Mouse (Mus musculus) liver, postnatal 0 days (tissue): Measurements from ENCODE around the gene Zfp36l2. TPM values are rescaled to one million over a fixed set of nuclear protein-coding genes. Genes with fewer than 3 reads are reported as not detected.

ENCODE experiments used
- ATAC-seq: fragments of 200-750 bp; cut with Nextera tagmentation; 2 replicates; pipeline ENCODE4 v1.8.0; 2017; ENCODE audit warnings: mild to moderate bottlenecking, moderate library complexity
- DNase-seq: peaks from one replicate; pipeline ENCODE4 v3.0.0-alpha.2; 2016
- H3K27ac ChIP-seq: fragments of 300-500 bp; sonication (generic); 2 replicates; pipeline ENCODE4 v1.5.1; 2014; ENCODE audit warnings: antibody characterized with exemption, moderate library complexity, mild to moderate bottlenecking, low read depth
- H3K27me3 ChIP-seq: fragments of 300-500 bp; sonication (generic); 2 replicates; pipeline ENCODE4 v1.6.1; 2014; ENCODE audit warnings: low read length, control low read depth, mixed read lengths; ENCODE audit not compliant: insufficient read depth
- H3K36me3 ChIP-seq: fragments of 300-500 bp; sonication (generic); replicated peaks from 2 replicates; pipeline ENCODE4 v1.6.1; 2014; ENCODE audit warnings: mild to moderate bottlenecking, control low read depth, low read length, moderate library complexity, mixed read lengths; ENCODE audit not compliant: insufficient read depth
- H3K4me1 ChIP-seq: fragments of 300-500 bp; sonication (generic); 2 replicates; pipeline ENCODE4 v1.6.1; 2014; ENCODE audit warnings: antibody characterized with exemption, mild to moderate bottlenecking, control low read depth; ENCODE audit not compliant: insufficient read depth
- H3K4me2 ChIP-seq: fragments of 300-500 bp; sonication (generic); 2 replicates; pipeline ENCODE4 v1.6.1; 2014; ENCODE audit warnings: low read depth, mild to moderate bottlenecking, low read length, moderate library complexity, mixed read lengths
- H3K4me3 ChIP-seq: fragments of 300-500 bp; sonication (generic); 2 replicates; pipeline ENCODE4 v1.5.1; 2014; ENCODE audit warnings: low read depth, low read length
- H3K9ac ChIP-seq: fragments of 300-500 bp; sonication (generic); replicated peaks from 2 replicates; pipeline ENCODE4 v1.6.1; 2014; ENCODE audit warnings: mild to moderate bottlenecking, moderate library complexity
- H3K9me3 ChIP-seq: fragments of 300-500 bp; sonication (generic); 2 replicates; pipeline ENCODE4 v1.6.1; 2016; ENCODE audit warnings: mild to moderate bottlenecking, control low read depth, low read length, mixed read lengths
- CTCF ChIP-seq: sonication (generic); IDR thresholded peaks from 2 replicates; pipeline ENCODE4 v1.5.1; 2016; ENCODE audit warnings: antibody characterized with exemption, low read depth
- EP300 ChIP-seq: IDR thresholded peaks from 2 replicates; pipeline ENCODE4 v1.6.1; 2016; ENCODE audit warnings: antibody characterized with exemption, low read depth, mild to moderate bottlenecking
- WGBS: fragments of 180-500 bp; shearing (Covaris S2); extraction: QIAGEN DNeasy Blood & Tissue Kit; methylation state at CpG from one replicate; pipeline ENCODE4 v1.1.7; 2014; ENCODE audit not compliant: insufficient replicate concordance; 5-methylcytosine and 5-hydroxymethylcytosine counted together
- polyA plus RNA-seq: library from polyadenylated mRNA; unstranded; fragments of >200 nt; fragmentation: Nextera tagmentation; extraction: Ambion mirVana; gene quantifications from 2 replicates; pipeline ENCODE4 v1.2.1, GENCODE M21; 2015

Zfp36l2 gene
- polyA plus RNA-seq, 1 experiment from 2014 or later, result 7.6 TPM

DNA sequence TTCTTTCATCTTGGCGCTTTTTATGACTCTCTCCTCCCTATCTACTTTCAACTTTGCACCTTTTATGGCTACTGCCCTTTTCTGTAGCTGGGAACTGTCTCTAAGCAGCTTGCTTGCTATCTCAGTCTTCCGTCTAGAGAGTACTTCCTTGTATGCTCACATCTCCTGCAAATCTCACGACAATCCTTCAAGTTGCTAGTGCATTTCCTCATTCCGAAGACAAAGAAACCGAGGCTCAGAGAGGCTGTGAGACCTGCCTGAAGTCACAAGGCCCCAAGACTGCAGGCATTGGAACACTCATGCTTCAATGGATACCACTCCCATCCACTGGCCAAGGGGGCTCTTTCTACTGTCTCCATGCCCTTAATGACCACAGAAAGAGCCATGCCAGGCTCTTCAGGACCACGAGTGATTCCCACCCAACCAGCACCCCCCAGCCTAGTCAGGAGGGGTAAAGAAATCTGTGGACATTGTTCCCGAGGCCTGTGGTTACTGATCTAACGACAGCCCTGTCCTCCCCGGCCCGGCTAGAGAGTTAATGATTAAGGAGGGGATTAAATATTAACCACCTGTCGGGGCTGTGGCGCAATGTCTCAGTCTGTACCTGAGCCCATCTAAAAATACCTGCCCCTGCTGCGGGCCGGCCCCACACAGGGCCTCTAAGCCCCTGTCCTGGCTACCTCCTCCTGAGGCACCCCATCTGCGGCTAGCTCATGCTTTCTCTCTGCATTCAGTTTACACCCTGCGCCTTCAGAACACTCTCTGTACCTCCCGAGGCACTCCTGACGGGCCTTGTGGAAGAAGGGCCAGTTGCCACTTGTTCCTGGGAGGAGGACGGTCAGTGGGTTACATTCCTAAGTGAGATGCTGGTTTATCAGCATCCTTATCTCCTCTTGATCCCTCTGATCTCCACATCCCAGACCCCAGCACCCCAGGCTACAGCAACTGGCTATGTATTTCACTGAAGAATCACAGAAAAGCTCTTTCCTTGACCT lies 30.7 kb downstream of the Zfp36l2 start:
- H3K4me1 ChIP-seq, result peaks cover 78% of the 10 kb centered on the region
- peak; percentile 73 for DNase-seq
- TF ChIP-seq EP300 (no peak), CTCF (no peak)
- 44% methylated on average over 19 of the region's 19 CpGs for WGBS
- peak; percentile 82 for ATAC-seq
- peak overlapping the region; percentile 72 for H3K27ac ChIP-seq
- no peaks in the 10 kb centered on the region for H3K27me3 ChIP-seq
- no peaks in the 10 kb centered on the region for H3K36me3 ChIP-seq
- H3K9me3 ChIP-seq, result no peaks in the 10 kb centered on the region
- H3K4me3 ChIP-seq, result no peak overlapping the region
- no peak overlapping the region for H3K9ac ChIP-seq
- H3K4me2 ChIP-seq, result peak overlapping the region; percentile 30

DNA sequence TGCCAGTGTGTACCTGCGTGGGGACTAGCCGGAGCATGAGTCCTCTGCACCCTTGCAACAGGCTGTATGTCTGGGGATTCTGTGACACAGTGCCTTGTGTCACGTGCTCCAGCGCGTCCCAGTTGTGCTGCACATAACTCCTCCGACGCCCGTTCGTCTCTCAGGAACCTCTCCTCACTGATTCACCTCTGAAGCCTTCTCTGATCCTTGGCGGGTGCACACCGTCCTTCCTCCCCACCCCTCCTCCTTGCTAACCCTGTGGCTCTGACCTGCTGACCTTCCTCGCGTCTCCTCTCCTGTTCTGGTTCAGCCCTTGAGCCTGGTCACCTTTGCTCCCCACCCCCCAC lies 31.5 kb downstream of the Zfp36l2 start:
- H3K36me3 ChIP-seq, result no peaks in the 10 kb centered on the region
- no peaks in the 10 kb centered on the region for H3K9me3 ChIP-seq
- peak overlapping the region; percentile 72 for H3K27ac ChIP-seq
- H3K4me3 ChIP-seq, result no peak overlapping the region
- H3K4me2 ChIP-seq, result no peak overlapping the region
- WGBS, result 68% methylated on average over 13 of the region's 13 CpGs
- TF ChIP-seq EP300 (no peak), CTCF (no peak)
- no peak overlapping the region for H3K9ac ChIP-seq
- H3K27me3 ChIP-seq, result no peaks in the 10 kb centered on the region
- ATAC-seq, result no peak
- no peak for DNase-seq
- H3K4me1 ChIP-seq, result peaks cover 78% of the 10 kb centered on the region

DNA sequence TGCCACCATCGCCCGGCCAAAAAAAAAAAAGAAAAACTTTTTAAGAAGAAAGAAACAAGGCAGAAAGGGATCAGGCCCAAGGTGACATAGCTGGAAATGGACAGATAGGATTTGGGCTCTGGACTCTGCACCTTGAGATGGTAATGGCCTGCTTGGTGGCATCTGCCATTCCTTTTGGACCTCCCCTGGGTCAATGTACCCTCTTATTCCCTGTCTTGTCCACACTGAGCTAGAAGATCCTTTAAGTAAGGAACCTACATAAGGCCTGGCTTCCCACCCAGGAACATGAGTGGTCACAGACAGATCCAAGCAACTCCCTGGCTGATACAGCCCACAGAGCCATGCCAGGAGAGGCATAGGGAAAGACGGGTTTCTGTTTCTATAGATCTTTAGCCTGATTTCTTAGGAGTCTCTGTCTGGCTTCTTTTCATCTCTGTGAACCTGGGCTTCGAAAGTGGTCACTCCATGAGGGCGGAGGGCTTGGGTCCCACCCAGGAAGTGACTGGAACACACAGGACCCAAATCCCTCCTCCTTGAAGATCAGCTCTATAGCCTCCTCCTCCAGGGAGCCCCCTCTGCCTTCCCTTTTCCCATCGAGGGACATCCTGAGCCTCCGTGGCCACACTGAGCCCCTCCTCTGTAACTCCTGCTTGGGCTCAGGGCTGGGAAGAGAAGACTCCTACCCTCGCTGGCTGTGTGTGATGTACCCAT lies 32.1 kb downstream of the Zfp36l2 start:
- no peak overlapping the region for H3K9ac ChIP-seq
- H3K4me3 ChIP-seq, result no peak overlapping the region
- no peaks in the 10 kb centered on the region for H3K27me3 ChIP-seq
- no peak for ATAC-seq
- 65% methylated on average over 8 of the region's 8 CpGs for WGBS
- no peaks in the 10 kb centered on the region for H3K9me3 ChIP-seq
- DNase-seq, result no peak
- no peak overlapping the region for H3K4me2 ChIP-seq
- H3K4me1 ChIP-seq, result peaks cover 75% of the 10 kb centered on the region
- TF ChIP-seq EP300, result no peak
- TF ChIP-seq CTCF, result no peak
- H3K27ac ChIP-seq, result peak overlapping the region; percentile 72; the same call in 1 of the 2 replicates
- no peaks in the 10 kb centered on the region for H3K36me3 ChIP-seq

GRCm38 (mm10) chr17:84155029-84155338 lies 32.8 kb downstream of the Zfp36l2 start:
- no peaks in the 10 kb centered on the region for H3K36me3 ChIP-seq
- no peak overlapping the region for H3K4me2 ChIP-seq
- no peaks in the 10 kb centered on the region for H3K9me3 ChIP-seq
- no peaks in the 10 kb centered on the region for H3K27me3 ChIP-seq
- ATAC-seq (no peak), DNase-seq (no peak)
- H3K4me1 ChIP-seq, result peaks cover 75% of the 10 kb centered on the region
- WGBS, result 83% methylated on average over 6 of the region's 6 CpGs
- H3K9ac ChIP-seq, result no peak overlapping the region
- TF ChIP-seq CTCF, result no peak
- no peak for TF ChIP-seq EP300
- H3K27ac ChIP-seq, result no peak overlapping the region
- H3K4me3 ChIP-seq, result no peak overlapping the region

- H3K4me1 ChIP-seq, result peaks cover 80% of the 10 kb centered on the region
- no peaks in the 10 kb centered on the region for H3K27me3 ChIP-seq
- ATAC-seq (peak; percentile 18; the same call in 1 of the 2 replicates), DNase-seq (peak; percentile 58)
- H3K4me2 ChIP-seq, result no peak overlapping the region
- H3K9ac ChIP-seq, result no peak overlapping the region
- TF ChIP-seq EP300 (no peak; the same call in 1 of the 2 replicates), CTCF (no peak)
- H3K4me3 ChIP-seq, result no peak overlapping the region
- WGBS, result 54% methylated on average over 11 of the region's 11 CpGs
- no peaks in the 10 kb centered on the region for H3K9me3 ChIP-seq
- 0 out of 2 replicates have a peak overlapping the region, but pooled peaks have one; percentile 72 for H3K27ac ChIP-seq
- no peaks in the 10 kb centered on the region for H3K36me3 ChIP-seq
These were observed 33.3 kb downstream of the Zfp36l2 start for GRCm38 (mm10) chr17:84154302-84155028.
